Mouse (Mus musculus): ENCODE measurements at regions not wholly inside any gene's neighbourhood (a gene's known extent, or its start where the extent isn't known, plus 50 kb on each side); places are given as distances from the start of the nearest gene placed in this dataset.

DNA sequence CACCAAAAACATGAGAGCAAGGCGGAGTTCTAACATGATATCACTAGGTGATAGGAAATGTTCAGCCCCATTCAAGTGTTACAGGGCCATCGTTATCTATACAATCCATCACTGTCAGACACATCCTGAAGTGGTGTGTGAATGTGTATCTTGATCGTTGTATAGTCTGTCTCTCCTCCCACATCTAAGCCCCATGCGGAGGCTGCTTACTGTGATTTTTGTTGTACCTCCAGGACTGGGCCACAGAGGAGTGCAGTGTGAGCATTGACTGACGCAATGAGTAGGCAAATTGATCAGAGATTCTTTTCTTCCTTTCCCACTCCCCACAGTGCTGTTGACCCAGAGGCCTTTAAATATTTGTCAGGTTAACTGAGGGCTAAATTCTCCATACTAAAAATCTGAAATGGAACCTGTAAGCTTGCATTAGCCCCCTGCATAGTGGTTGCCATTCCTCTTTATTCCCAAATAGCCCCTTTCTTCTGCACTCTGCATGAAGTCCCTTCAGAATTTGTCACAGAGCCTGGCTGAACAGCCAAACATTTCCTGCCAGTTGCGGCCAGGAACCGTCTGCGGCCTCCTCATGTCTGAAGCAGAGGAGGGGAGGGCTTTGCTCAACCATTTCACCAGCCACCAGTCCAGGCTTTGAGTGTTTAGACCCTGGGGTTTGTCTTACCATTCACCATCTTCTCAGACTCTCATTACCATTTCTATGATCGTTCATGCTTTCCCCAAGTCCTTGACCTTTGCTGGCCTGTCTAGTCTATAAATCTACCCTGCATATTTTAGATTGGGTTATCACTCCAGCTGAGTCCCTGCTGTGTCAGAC is 119.3 kb downstream of the Ttc8 start:
- H3K4me3 ChIP-seq (ENCODE audit: low read depth, low read length): no peak overlapping the region
- H3K27ac ChIP-seq (ENCODE audit: insufficient read depth, low read depth, low read length): no peak overlapping the region
- no peaks in the 10 kb centered on the region for H3K36me3 ChIP-seq (ENCODE audit: control insufficient read depth, insufficient read depth, low read length)
- no peaks in the 10 kb centered on the region for H3K4me1 ChIP-seq (ENCODE audit: control insufficient read depth, insufficient read depth, insufficient read length, low read length)
- TF ChIP-seq POLR2A (IDR thresholded peaks at IDR 0.05; ENCODE audit: low read depth, low read length): no peak
- TF ChIP-seq CTCF (IDR thresholded peaks at IDR 0.05; ENCODE audit: extremely low read depth, insufficient read length, insufficient replicate concordance, low read depth, low read length): no peak
- H3K27me3 ChIP-seq (ENCODE audit: control insufficient read depth, insufficient read depth, low read length): no peaks in the 10 kb centered on the region
- 57% methylated on average over 9 of the region's 9 CpGs for WGBS

DNA sequence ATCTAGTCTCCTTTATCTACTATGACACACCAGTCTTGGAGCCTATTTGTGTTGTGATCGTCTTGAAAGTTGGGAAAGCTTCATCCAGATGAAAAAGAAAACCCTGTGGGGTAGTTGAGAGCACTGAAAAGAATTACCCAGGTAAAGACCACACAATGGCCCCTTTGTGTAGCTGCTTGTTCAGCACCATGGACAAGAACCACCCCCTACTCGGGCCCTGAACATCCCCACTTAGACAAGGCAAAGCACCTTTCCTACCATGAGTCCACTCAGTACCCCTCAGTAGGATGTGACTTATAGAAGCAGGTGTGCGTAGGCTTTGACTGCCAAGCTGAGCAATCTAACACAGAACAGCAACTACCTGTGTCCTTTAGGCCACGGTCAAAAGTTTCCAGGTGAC is 121.2 kb downstream of the Ttc8 start:
- Histone ChIP-seq H3K4me3 (ENCODE audit: low read depth, low read length) (no peak overlapping the region), H3K27me3 (ENCODE audit: control insufficient read depth, insufficient read depth, low read length) (no peaks in the 10 kb centered on the region), H3K27ac (ENCODE audit: insufficient read depth, low read depth, low read length) (no peak overlapping the region), H3K4me1 (ENCODE audit: control insufficient read depth, insufficient read depth, insufficient read length, low read length) (no peaks in the 10 kb centered on the region), H3K36me3 (ENCODE audit: control insufficient read depth, insufficient read depth, low read length) (no peaks in the 10 kb centered on the region)
- 59% methylated on average over 4 of the region's 4 CpGs for WGBS
- no peak for TF ChIP-seq CTCF (IDR thresholded peaks at IDR 0.05; ENCODE audit: extremely low read depth, insufficient read length, insufficient replicate concordance, low read depth, low read length)
- TF ChIP-seq POLR2A (IDR thresholded peaks at IDR 0.05; ENCODE audit: low read depth, low read length): no peak

DNA sequence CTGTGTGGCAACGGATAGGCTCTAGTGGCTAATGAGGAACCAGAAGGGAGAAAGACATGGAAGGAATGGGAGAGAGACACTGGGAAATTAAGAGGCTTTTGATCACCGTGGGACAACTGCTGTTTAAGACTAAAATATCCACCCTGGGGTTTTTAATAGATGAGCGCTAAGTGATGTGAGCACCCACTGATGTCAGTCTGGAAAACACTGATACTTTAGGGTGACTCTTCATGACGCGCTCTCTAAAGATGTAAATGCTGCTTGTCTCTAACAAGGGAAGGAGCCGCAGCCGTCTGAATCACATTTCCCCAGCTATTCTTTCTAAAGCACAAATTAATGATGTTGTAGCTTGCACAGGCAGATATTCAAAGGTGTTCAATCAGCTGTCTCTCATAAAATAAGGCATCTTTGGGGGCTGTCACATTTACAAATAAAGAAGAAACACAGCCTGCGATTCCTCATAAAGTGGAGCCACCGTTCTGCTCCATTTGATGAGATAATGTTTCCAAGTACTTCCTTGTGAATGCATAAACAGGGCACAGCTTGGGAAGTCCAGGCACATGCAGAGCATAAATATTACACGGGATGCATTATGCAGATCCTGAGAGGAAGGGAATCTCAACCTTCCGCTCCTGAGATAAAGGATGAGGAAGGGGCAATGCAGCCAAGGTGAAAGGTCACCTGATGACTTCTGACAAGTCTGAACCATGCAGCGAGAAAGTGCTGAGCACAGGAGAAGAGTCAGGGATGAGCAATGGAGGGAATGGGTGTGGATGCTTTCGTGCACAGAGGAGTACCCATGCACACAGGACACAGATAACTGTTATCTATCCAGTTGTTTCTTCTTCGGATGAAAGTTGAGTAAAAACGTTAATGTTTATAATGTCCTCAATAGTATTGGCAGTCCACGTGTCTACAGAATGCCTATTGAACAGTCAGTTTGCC is 122.8 kb downstream of the Ttc8 start:
- H3K4me1 ChIP-seq (ENCODE audit: control insufficient read depth, insufficient read depth, insufficient read length, low read length): no peaks in the 10 kb centered on the region
- no peaks in the 10 kb centered on the region for H3K36me3 ChIP-seq (ENCODE audit: control insufficient read depth, insufficient read depth, low read length)
- H3K27me3 ChIP-seq (ENCODE audit: control insufficient read depth, insufficient read depth, low read length): no peaks in the 10 kb centered on the region
- H3K27ac ChIP-seq (ENCODE audit: insufficient read depth, low read depth, low read length): no peak overlapping the region
- no peak for TF ChIP-seq POLR2A (IDR thresholded peaks at IDR 0.05; ENCODE audit: low read depth, low read length)
- TF ChIP-seq CTCF (IDR thresholded peaks at IDR 0.05; ENCODE audit: extremely low read depth, insufficient read length, insufficient replicate concordance, low read depth, low read length): no peak
- WGBS: 77% methylated on average over 16 of the region's 16 CpGs
- no peak overlapping the region for H3K4me3 ChIP-seq (ENCODE audit: low read depth, low read length)

DNA sequence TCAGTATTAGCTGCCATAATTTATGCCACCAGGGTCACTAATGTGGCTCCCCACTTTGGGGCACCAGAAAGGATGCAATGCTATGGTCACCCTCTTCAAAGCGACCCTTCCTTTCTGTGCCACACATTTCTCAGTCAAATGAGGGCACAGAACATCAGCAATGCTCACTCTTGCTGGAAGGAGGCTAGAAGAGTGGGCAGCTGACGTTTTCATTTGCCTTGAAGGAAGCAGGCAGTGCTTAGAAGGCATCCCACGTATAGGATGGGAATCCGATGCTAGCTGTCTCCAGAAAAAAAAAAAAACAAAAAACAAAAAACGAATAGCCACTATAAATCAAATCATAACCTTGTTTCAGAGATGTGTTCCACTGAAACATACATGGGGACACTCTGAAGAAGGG is 124.1 kb downstream of the Ttc8 start:
- Histone ChIP-seq H3K4me1 (ENCODE audit: control insufficient read depth, insufficient read depth, insufficient read length, low read length) (no peaks in the 10 kb centered on the region), H3K36me3 (ENCODE audit: control insufficient read depth, insufficient read depth, low read length) (no peaks in the 10 kb centered on the region), H3K4me3 (ENCODE audit: low read depth, low read length) (no peak overlapping the region), H3K27ac (ENCODE audit: insufficient read depth, low read depth, low read length) (no peak overlapping the region), H3K27me3 (ENCODE audit: control insufficient read depth, insufficient read depth, low read length) (no peaks in the 10 kb centered on the region)
- WGBS: 55% methylated on average over 5 of the region's 5 CpGs
- TF ChIP-seq CTCF (IDR thresholded peaks at IDR 0.05; ENCODE audit: extremely low read depth, insufficient read length, insufficient replicate concordance, low read depth, low read length): no peak
- no peak for TF ChIP-seq POLR2A (IDR thresholded peaks at IDR 0.05; ENCODE audit: low read depth, low read length)

DNA sequence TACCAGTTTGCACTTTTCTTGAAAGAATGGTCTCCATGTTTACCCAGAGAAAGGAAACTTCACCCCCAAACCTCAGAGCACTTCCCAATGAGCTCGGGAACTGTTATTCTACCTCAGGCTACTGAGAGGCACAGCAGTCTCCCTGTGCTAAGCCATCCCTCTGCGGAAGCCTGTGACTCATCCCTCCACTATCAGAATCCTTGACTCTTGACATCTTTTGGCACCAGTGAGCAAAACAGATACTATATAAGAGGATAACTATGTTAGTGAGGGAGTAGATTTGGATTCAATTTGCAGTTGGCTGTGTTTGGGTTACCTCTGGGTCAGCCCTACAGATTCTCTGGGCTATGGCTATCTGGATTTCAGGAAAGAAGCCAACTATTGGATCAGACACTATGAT is 130.1 kb downstream of the Ttc8 start:
- 69% methylated on average over 2 of the region's 2 CpGs for WGBS
- H3K4me3 ChIP-seq (ENCODE audit: low read depth, low read length): no peak overlapping the region
- H3K36me3 ChIP-seq (ENCODE audit: control insufficient read depth, insufficient read depth, low read length): no peaks in the 10 kb centered on the region
- H3K4me1 ChIP-seq (ENCODE audit: control insufficient read depth, insufficient read depth, insufficient read length, low read length): no peaks in the 10 kb centered on the region
- no peak for TF ChIP-seq CTCF (IDR thresholded peaks at IDR 0.05; ENCODE audit: extremely low read depth, insufficient read length, insufficient replicate concordance, low read depth, low read length)
- no peak for TF ChIP-seq POLR2A (IDR thresholded peaks at IDR 0.05; ENCODE audit: low read depth, low read length)
- H3K27me3 ChIP-seq (ENCODE audit: control insufficient read depth, insufficient read depth, low read length): no peaks in the 10 kb centered on the region
- no peak overlapping the region for H3K27ac ChIP-seq (ENCODE audit: insufficient read depth, low read depth, low read length)

DNA sequence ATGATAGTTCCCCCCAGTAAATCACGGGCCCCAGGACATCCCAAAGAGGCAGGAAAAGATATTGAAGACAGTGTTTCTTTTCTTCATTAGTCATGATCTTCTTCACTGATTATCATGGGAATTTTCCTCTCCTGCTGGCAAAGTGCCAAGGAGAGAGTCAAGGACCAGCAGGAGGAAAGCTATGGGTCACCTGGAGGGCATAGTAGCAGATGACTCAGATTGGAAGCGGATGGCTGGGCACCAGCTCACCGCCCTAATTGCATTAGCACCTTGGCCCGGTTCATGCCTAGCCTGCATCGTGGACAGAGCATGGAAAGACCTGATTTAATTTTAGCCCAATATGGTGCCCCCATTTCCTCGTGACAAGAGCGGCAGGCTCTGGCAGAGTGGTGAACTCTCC is 132.2 kb downstream of the Ttc8 start:
- H3K36me3 ChIP-seq (ENCODE audit: control insufficient read depth, insufficient read depth, low read length): no peaks in the 10 kb centered on the region
- H3K27ac ChIP-seq (ENCODE audit: insufficient read depth, low read depth, low read length): no peak overlapping the region
- 77% methylated on average over 7 of the region's 7 CpGs for WGBS
- no peaks in the 10 kb centered on the region for H3K27me3 ChIP-seq (ENCODE audit: control insufficient read depth, insufficient read depth, low read length)
- H3K4me3 ChIP-seq (ENCODE audit: low read depth, low read length): no peak overlapping the region
- TF ChIP-seq POLR2A (IDR thresholded peaks at IDR 0.05; ENCODE audit: low read depth, low read length): no peak
- no peak for TF ChIP-seq CTCF (IDR thresholded peaks at IDR 0.05; ENCODE audit: extremely low read depth, insufficient read length, insufficient replicate concordance, low read depth, low read length)
- H3K4me1 ChIP-seq (ENCODE audit: control insufficient read depth, insufficient read depth, insufficient read length, low read length): no peaks in the 10 kb centered on the region

DNA sequence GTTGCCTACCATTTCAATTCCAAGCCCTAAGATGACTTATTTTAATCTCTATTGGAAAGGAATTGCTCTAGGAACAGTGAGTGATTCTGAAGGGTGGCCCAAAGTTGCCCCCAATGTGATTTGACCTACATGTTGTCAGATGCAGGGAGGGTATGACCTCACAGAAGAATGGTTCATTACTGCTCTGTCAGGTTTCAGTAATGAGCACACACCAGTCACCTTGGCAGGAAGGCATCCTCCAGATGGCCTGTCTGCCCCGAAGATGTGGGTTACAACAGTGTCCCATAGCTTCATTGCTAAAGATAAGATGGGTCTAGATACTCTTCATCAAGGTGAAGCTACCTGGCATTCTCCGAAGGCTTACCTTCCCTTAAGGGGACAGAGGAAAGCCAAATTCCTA is 137.1 kb downstream of the Ttc8 start:
- Histone ChIP-seq H3K27me3 (ENCODE audit: control insufficient read depth, insufficient read depth, low read length) (no peaks in the 10 kb centered on the region), H3K36me3 (ENCODE audit: control insufficient read depth, insufficient read depth, low read length) (no peaks in the 10 kb centered on the region), H3K4me3 (ENCODE audit: low read depth, low read length) (no peak overlapping the region), H3K4me1 (ENCODE audit: control insufficient read depth, insufficient read depth, insufficient read length, low read length) (no peaks in the 10 kb centered on the region), H3K27ac (ENCODE audit: insufficient read depth, low read depth, low read length) (no peak overlapping the region)
- 89% methylated on average over 2 of the region's 2 CpGs for WGBS
- no peak for TF ChIP-seq POLR2A (IDR thresholded peaks at IDR 0.05; ENCODE audit: low read depth, low read length)
- TF ChIP-seq CTCF (IDR thresholded peaks at IDR 0.05; ENCODE audit: extremely low read depth, insufficient read length, insufficient replicate concordance, low read depth, low read length): no peak
